Mouse (Mus musculus): ENCODE data around the gene Col16a1. TPM values are rescaled to one million over a fixed set of nuclear protein-coding genes. Genes with fewer than 3 reads are reported as not detected.

The Col16a1 gene
- polyA plus RNA-seq, 1 experiment from 2014 or later = 36.3 TPM

DNA sequence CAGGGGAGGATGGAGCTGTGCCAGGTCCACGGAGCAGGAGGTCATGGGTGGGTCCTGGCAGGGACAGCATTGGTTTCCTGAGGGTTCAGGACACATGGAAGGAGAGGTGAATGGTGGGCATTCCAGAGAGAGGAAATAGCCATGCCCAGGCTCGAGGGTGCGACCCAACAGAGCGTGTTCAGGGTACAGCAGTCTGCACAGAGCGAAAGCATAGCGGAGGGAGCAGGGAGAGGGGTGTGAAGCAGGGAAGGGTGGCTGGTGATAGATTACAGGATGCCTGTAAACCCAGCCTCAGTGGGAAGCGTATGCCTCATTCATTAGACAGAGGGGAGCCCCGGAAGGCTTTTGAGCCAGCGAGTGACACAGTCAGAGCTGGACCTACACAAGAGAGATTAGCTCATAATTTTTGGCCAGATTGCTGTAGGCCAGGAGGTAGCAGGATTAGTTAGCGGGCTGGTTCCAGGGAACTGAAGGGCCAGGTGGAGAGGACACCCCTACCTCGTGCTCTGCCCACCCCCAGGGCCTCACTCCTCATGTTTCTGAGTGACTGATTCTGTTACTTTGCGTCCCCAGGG lies 37.7 kb downstream of the Col16a1 start:
- H3K4me3 ChIP-seq (ENCODE audit: low read length) = no peak overlapping the region
- no peak overlapping the region for H3K4me2 ChIP-seq (ENCODE audit: low read depth, low read length)
- H3K9ac ChIP-seq (ENCODE audit: low read depth, low read length) = peak overlapping the region; percentile 10; the same call in 1 of the 2 replicates
- no peaks in the 10 kb centered on the region for H3K9me3 ChIP-seq (ENCODE audit: control insufficient read depth, low read length)
- no peaks in the 10 kb centered on the region for H3K4me1 ChIP-seq (ENCODE audit: control insufficient read depth, insufficient read depth, low read length)
- no peaks in the 10 kb centered on the region for H3K27me3 ChIP-seq (replicated peaks; ENCODE audit: control insufficient read depth, insufficient read depth, low read length)
- no peaks in the 10 kb centered on the region for H3K36me3 ChIP-seq (ENCODE audit: control insufficient read depth, insufficient read depth, low read length)
- 75% methylated on average over 12 of the region's 12 CpGs for WGBS
- no peak overlapping the region for H3K27ac ChIP-seq (ENCODE audit: low read length)
- no peak for ATAC-seq

DNA sequence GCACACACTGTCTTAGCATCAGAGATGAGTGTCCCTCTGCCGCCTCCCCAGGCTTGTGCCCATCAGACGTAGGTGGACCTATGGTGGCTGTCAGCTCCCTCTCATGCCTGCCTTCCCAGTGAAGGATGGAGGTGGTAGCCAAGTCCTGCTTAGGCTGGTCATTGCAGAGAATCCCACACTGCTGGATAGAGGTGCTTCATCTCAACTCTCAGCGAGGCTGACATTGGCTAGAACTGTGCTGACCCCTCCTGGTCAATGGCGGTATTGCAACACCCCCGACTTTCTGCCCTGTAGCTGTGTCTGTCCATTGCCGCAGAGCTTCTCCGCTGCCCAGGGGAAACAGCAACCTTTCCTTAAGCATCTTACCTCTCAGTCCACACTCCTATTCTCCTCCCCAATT lies 39.7 kb downstream of the Col16a1 start:
- Histone ChIP-seq H3K9ac (ENCODE audit: low read depth, low read length) (no peak overlapping the region; the same call in 1 of the 2 replicates), H3K4me2 (ENCODE audit: low read depth, low read length) (no peak overlapping the region), H3K9me3 (ENCODE audit: control insufficient read depth, low read length) (no peaks in the 10 kb centered on the region), H3K4me3 (ENCODE audit: low read length) (no peak overlapping the region), H3K4me1 (ENCODE audit: control insufficient read depth, insufficient read depth, low read length) (no peaks in the 10 kb centered on the region), H3K27ac (ENCODE audit: low read length) (no peak overlapping the region), H3K36me3 (ENCODE audit: control insufficient read depth, insufficient read depth, low read length) (no peaks in the 10 kb centered on the region), H3K27me3 (replicated peaks; ENCODE audit: control insufficient read depth, insufficient read depth, low read length) (no peaks in the 10 kb centered on the region)
- peak; percentile 58; the same call in 1 of the 2 replicates for ATAC-seq
- 16% methylated on average over 7 of the region's 7 CpGs for WGBS

DNA sequence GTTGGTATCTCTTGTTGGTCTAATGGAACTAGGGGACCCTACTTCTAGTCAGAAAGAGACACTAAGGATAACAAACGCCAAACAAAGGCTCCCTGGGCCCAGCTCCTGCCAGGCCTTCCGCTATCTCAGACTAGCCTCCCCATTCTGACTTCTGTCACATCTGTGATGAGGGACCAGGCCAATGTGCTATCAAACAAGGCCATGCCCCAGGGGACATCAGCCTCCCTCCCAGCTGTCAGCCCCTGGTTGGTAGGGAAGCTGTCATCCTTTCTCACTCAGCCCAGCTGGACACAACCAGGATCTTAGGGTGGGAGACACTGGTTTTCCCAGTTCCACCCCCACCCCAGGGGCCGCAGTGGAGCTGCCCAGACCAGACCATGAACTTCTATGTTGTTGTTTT lies 47.5 kb downstream of the Col16a1 start:
- ATAC-seq = no peak
- Histone ChIP-seq H3K36me3 (ENCODE audit: control insufficient read depth, insufficient read depth, low read length) (no peaks in the 10 kb centered on the region), H3K27me3 (replicated peaks; ENCODE audit: control insufficient read depth, insufficient read depth, low read length) (no peaks in the 10 kb centered on the region), H3K4me3 (ENCODE audit: low read length) (no peak overlapping the region), H3K4me1 (ENCODE audit: control insufficient read depth, insufficient read depth, low read length) (0 out of 2 replicates have a peak, but pooled peaks cover 10% of the 10 kb centered on the region), H3K4me2 (ENCODE audit: low read depth, low read length) (no peak overlapping the region), H3K9me3 (ENCODE audit: control insufficient read depth, low read length) (no peaks in the 10 kb centered on the region), H3K9ac (ENCODE audit: low read depth, low read length) (no peak overlapping the region), H3K27ac (ENCODE audit: low read length) (no peak overlapping the region)
- WGBS = 70% methylated on average over 3 of the region's 3 CpGs

DNA sequence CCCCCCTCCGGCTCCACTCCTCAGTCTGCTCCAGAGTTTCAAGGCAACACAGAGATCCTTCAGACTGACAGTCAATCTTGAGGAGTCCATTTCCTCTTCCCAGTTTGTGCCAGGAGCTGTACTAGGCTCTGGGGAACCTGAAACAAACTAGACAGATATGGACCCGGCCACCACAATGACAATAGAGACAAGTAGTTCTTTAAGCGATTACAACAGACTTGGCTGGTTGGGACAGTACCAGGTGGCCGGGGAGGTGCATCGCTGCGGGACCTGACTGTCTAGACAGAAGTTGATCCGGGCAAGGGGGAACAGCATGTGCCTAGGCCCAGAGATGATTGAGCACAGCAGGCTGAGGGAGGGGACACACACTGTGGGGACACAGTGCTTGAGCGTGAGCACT lies 53.5 kb downstream of the Col16a1 start:
- H3K9ac ChIP-seq (ENCODE audit: low read depth, low read length) = no peak overlapping the region
- H3K4me3 ChIP-seq (ENCODE audit: low read length) = no peak overlapping the region
- no peak overlapping the region; the same call in 1 of the 2 replicates for H3K4me2 ChIP-seq (ENCODE audit: low read depth, low read length)
- peaks cover 27% of the 10 kb centered on the region for H3K4me1 ChIP-seq (ENCODE audit: control insufficient read depth, insufficient read depth, low read length)
- no peak for ATAC-seq
- H3K27ac ChIP-seq (ENCODE audit: low read length) = no peak overlapping the region
- H3K9me3 ChIP-seq (ENCODE audit: control insufficient read depth, low read length) = peaks cover 3% of the 10 kb centered on the region; the same call in 1 of the 2 replicates
- H3K27me3 ChIP-seq (replicated peaks; ENCODE audit: control insufficient read depth, insufficient read depth, low read length) = no peaks in the 10 kb centered on the region
- no peaks in the 10 kb centered on the region for H3K36me3 ChIP-seq (ENCODE audit: control insufficient read depth, insufficient read depth, low read length)
- WGBS = 48% methylated on average over 8 of the region's 8 CpGs

- 10% methylated on average over 6 of the region's 6 CpGs for WGBS
- peak; percentile 8; the same call in 1 of the 2 replicates for ATAC-seq
- H3K9ac ChIP-seq (ENCODE audit: low read depth, low read length) = peak within 1 kb of the TSS; percentile 44; the same call in 1 of the 2 replicates
Observed at GRCm38 (mm10) chr4:130102111-130102651, 54.5 kb downstream of the Col16a1 start, which contains the start of gene Pef1. Gene Pef1, plus strand, starts transcription at chr4:130102558.

GRCm38 (mm10) chr4:130103632-130104031 lies 56.0 kb downstream of the Col16a1 start:
- H3K9me3 ChIP-seq (ENCODE audit: control insufficient read depth, low read length) = peaks cover 3% of the 10 kb centered on the region; the same call in 1 of the 2 replicates
- H3K9ac ChIP-seq (ENCODE audit: low read depth, low read length) = no peak overlapping the region
- ATAC-seq = no peak
- no peak overlapping the region for H3K4me2 ChIP-seq (ENCODE audit: low read depth, low read length)
- H3K4me3 ChIP-seq (ENCODE audit: low read length) = no peak overlapping the region
- WGBS = 81% methylated on average over 12 of the region's 12 CpGs
- no peaks in the 10 kb centered on the region for H3K27me3 ChIP-seq (replicated peaks; ENCODE audit: control insufficient read depth, insufficient read depth, low read length)
- peaks cover 34% of the 10 kb centered on the region for H3K4me1 ChIP-seq (ENCODE audit: control insufficient read depth, insufficient read depth, low read length)
- peak overlapping the region; percentile 90 for H3K27ac ChIP-seq (ENCODE audit: low read length)
- H3K36me3 ChIP-seq (ENCODE audit: control insufficient read depth, insufficient read depth, low read length) = no peaks in the 10 kb centered on the region

More at GRCm38 (mm10) chr4:130102111-130102651, 54.5 kb downstream of the Col16a1 start, which contains the start of gene Pef1:
- peaks cover 3% of the 10 kb centered on the region; the same call in 1 of the 2 replicates for H3K9me3 ChIP-seq (ENCODE audit: control insufficient read depth, low read length)
- H3K36me3 ChIP-seq (ENCODE audit: control insufficient read depth, insufficient read depth, low read length) = no peaks in the 10 kb centered on the region
- no peak within 1 kb of the TSS; the same call in 1 of the 2 replicates for H3K4me2 ChIP-seq (ENCODE audit: low read depth, low read length)
- H3K4me1 ChIP-seq (ENCODE audit: control insufficient read depth, insufficient read depth, low read length) = peaks cover 27% of the 10 kb centered on the region
- no peaks in the 10 kb centered on the region for H3K27me3 ChIP-seq (replicated peaks; ENCODE audit: control insufficient read depth, insufficient read depth, low read length)
- H3K4me3 ChIP-seq (ENCODE audit: low read length) = no peak within 1 kb of the TSS
- peak within 1 kb of the TSS; percentile 78 for H3K27ac ChIP-seq (ENCODE audit: low read length)

- H3K4me1 ChIP-seq (ENCODE audit: control insufficient read depth, insufficient read depth, low read length) = peaks cover 42% of the 10 kb centered on the region
- no peaks in the 10 kb centered on the region for H3K27me3 ChIP-seq (replicated peaks; ENCODE audit: control insufficient read depth, insufficient read depth, low read length)
- H3K36me3 ChIP-seq (ENCODE audit: control insufficient read depth, insufficient read depth, low read length) = no peaks in the 10 kb centered on the region
- peak; percentile 73 for ATAC-seq
- peaks cover 3% of the 10 kb centered on the region; the same call in 1 of the 2 replicates for H3K9me3 ChIP-seq (ENCODE audit: control insufficient read depth, low read length)
- peak overlapping the region; percentile 90 for H3K27ac ChIP-seq (ENCODE audit: low read length)
- H3K4me3 ChIP-seq (ENCODE audit: low read length) = no peak overlapping the region
- H3K9ac ChIP-seq (ENCODE audit: low read depth, low read length) = 0 out of 2 replicates have a peak overlapping the region, but pooled peaks have one; percentile 24
- peak overlapping the region; percentile 27; the same call in 1 of the 2 replicates for H3K4me2 ChIP-seq (ENCODE audit: low read depth, low read length)
- 45% methylated on average over 4 of the region's 4 CpGs for WGBS
Observed at GRCm38 (mm10) chr4:130104584-130104983, 56.9 kb downstream of the Col16a1 start.

GRCm38 (mm10) chr4:130107065-130107443 lies 59.4 kb downstream of the Col16a1 start:
- peak overlapping the region; percentile 76 for H3K4me3 ChIP-seq (ENCODE audit: low read length)
- H3K4me2 ChIP-seq (ENCODE audit: low read depth, low read length) = peak overlapping the region; percentile 46
- peaks cover 44% of the 10 kb centered on the region for H3K4me1 ChIP-seq (ENCODE audit: control insufficient read depth, insufficient read depth, low read length)
- H3K36me3 ChIP-seq (ENCODE audit: control insufficient read depth, insufficient read depth, low read length) = no peaks in the 10 kb centered on the region
- peak overlapping the region; percentile 46; the same call in 1 of the 2 replicates for H3K9ac ChIP-seq (ENCODE audit: low read depth, low read length)
- peaks cover 3% of the 10 kb centered on the region; the same call in 1 of the 2 replicates for H3K9me3 ChIP-seq (ENCODE audit: control insufficient read depth, low read length)
- peak overlapping the region; percentile 11 for H3K27ac ChIP-seq (ENCODE audit: low read length)
- H3K27me3 ChIP-seq (replicated peaks; ENCODE audit: control insufficient read depth, insufficient read depth, low read length) = no peaks in the 10 kb centered on the region
- ATAC-seq = peak; percentile 46
- 12% methylated on average over 14 of the region's 14 CpGs for WGBS

DNA sequence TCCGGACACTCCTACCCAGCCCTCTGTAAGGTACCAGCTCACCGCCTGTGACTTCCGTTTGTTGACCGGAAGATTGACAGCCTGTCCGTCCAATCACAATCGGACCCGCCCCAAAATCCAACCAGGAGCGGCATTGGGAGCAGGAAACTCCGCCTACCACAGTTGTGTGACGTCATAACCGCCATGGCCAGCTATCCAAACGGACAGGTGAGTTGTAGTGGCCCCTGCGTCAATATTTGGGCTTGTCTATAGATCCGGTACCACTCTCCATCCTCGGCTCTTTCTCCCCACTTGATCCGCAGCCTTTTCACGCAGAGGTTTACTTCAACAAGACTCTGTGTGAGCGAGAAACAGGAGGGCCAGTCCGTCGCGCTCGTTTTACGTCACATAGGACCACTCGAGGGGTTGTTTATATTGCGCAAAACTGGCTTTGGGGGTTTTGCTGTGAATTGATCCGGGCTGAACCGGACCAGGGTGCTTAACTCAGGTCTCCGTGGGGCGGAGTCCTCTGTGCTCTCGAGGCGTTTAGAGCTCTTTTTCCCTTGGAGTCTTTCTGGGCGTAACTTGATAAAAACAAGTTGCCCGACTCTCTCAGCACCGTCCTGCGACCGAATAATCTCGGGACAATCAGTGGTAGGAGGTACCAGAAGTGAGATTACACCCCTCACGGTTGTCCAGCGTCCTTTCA lies 59.9 kb downstream of the Col16a1 start:
- H3K36me3 ChIP-seq (ENCODE audit: control insufficient read depth, insufficient read depth, low read length) = no peaks in the 10 kb centered on the region
- peak overlapping the region; percentile 70 for H3K4me2 ChIP-seq (ENCODE audit: low read depth, low read length)
- H3K4me3 ChIP-seq (ENCODE audit: low read length) = peak overlapping the region; percentile 76
- peak overlapping the region; percentile 75 for H3K9ac ChIP-seq (ENCODE audit: low read depth, low read length)
- peak overlapping the region; percentile 82 for H3K27ac ChIP-seq (ENCODE audit: low read length)
- H3K27me3 ChIP-seq (replicated peaks; ENCODE audit: control insufficient read depth, insufficient read depth, low read length) = no peaks in the 10 kb centered on the region
- peak; percentile 88 for ATAC-seq
- WGBS = under 1% methylated on average over 39 of the region's 39 CpGs
- H3K9me3 ChIP-seq (ENCODE audit: control insufficient read depth, low read length) = peaks cover 3% of the 10 kb centered on the region; the same call in 1 of the 2 replicates
- H3K4me1 ChIP-seq (ENCODE audit: control insufficient read depth, insufficient read depth, low read length) = peaks cover 39% of the 10 kb centered on the region
